Comparison of ENCODE assay signal across 8 mouse cellular contexts in genomic region chr3:145649852-145650202, GRCm38 (mm10). TPM values are rescaled to one million over a fixed set of nuclear protein-coding genes. Genes with fewer than 3 reads are reported as not detected.
DNase-seq lines count a peak whose midpoint lies in the region; ATAC-seq and TF ChIP-seq lines count a peak whose summit lies in the region.

Gene Ccn1, minus strand, starts transcription at chr3:145649981.

- peak within 1 kb of the TSS; percentile 77 for H3K9ac ChIP-seq in forebrain, embryonic 14.5 days (ENCODE audit: low read length)
- peak within 1 kb of the TSS; percentile 95 for H3K9ac ChIP-seq in heart, embryonic 16.5 days (ENCODE audit: low read length)
- H3K9ac ChIP-seq in lung, embryonic 16.5 days (ENCODE audit: low read length) = peak within 1 kb of the TSS; percentile 87

- ATAC-seq in forebrain, embryonic 14.5 days = peak; percentile 75
- ATAC-seq in heart, embryonic 16.5 days (replicated peaks; ENCODE audit: extremely low read depth, insufficient read depth, low FRiP score) = peak; percentile 77
- ATAC-seq in lung, embryonic 16.5 days (ENCODE audit: low read depth) = peak; percentile 73
- ATAC-seq in activated CD4-positive, CD25-positive, alpha-beta regulatory T cell, adult 4 months = no peak

- peak; percentile 5 for TF ChIP-seq POLR2A in spleen, adult 2 months (IDR thresholded peaks at IDR 0.05; ENCODE audit: low read depth, low read length)

- H3K4me3 ChIP-seq in spleen, adult 2 months (ENCODE audit: extremely low read depth, insufficient read depth, insufficient read length) = peak within 1 kb of the TSS; percentile 35; the same call in 1 of the 2 replicates
- H3K4me3 ChIP-seq in forebrain, embryonic 14.5 days (ENCODE audit: low read depth, low read length) = peak within 1 kb of the TSS; percentile 54
- H3K4me3 ChIP-seq in heart, embryonic 16.5 days (ENCODE audit: low read length) = peak within 1 kb of the TSS; percentile 85
- H3K4me3 ChIP-seq in lung, embryonic 16.5 days (ENCODE audit: low read length) = peak within 1 kb of the TSS; percentile 75

- peak within 1 kb of the TSS; percentile 82 for H3K4me2 ChIP-seq in forebrain, embryonic 14.5 days (ENCODE audit: low read length)
- H3K4me2 ChIP-seq in heart, embryonic 16.5 days (ENCODE audit: low read depth, low read length) = peak within 1 kb of the TSS; percentile 93
- peak within 1 kb of the TSS; percentile 87 for H3K4me2 ChIP-seq in lung, embryonic 16.5 days (ENCODE audit: low read depth, low read length)

- peak within 1 kb of the TSS; percentile 56 for H3K27ac ChIP-seq in spleen, adult 2 months (ENCODE audit: insufficient read depth, low read length)
- peak within 1 kb of the TSS; percentile 74 for H3K27ac ChIP-seq in forebrain, embryonic 14.5 days (ENCODE audit: low read depth, low read length)
- H3K27ac ChIP-seq in heart, embryonic 16.5 days (ENCODE audit: low read length) = peak within 1 kb of the TSS; percentile 98
- peak within 1 kb of the TSS; percentile 96 for H3K27ac ChIP-seq in lung, embryonic 16.5 days (ENCODE audit: low read length)

- no peaks in the 10 kb centered on the region for H3K36me3 ChIP-seq in spleen, adult 2 months (ENCODE audit: control insufficient read depth, insufficient read depth, low read length)
- H3K36me3 ChIP-seq in forebrain, embryonic 14.5 days (ENCODE audit: control insufficient read depth, insufficient read depth, low read length) = no peaks in the 10 kb centered on the region
- peaks cover 14% of the 10 kb centered on the region; the same call in 1 of the 2 replicates for H3K36me3 ChIP-seq in heart, embryonic 16.5 days (ENCODE audit: control insufficient read depth, insufficient read depth)
- peaks cover 9% of the 10 kb centered on the region for H3K36me3 ChIP-seq in lung, embryonic 16.5 days (ENCODE audit: control insufficient read depth, insufficient read depth, low read length)

- no peaks in the 10 kb centered on the region; the same call in 1 of the 2 replicates for H3K4me1 ChIP-seq in spleen, adult 2 months (ENCODE audit: control insufficient read depth, insufficient read depth, insufficient read length)
- H3K4me1 ChIP-seq in forebrain, embryonic 14.5 days (ENCODE audit: control insufficient read depth, insufficient read depth, low read length) = peaks cover 40% of the 10 kb centered on the region
- H3K4me1 ChIP-seq in heart, embryonic 16.5 days (ENCODE audit: control insufficient read depth, insufficient read depth, low read length) = peaks cover 51% of the 10 kb centered on the region
- peaks cover 38% of the 10 kb centered on the region for H3K4me1 ChIP-seq in lung, embryonic 16.5 days (replicated peaks; ENCODE audit: control insufficient read depth, insufficient read depth, low read length)

- no peak for DNase-seq in spleen, adult 2 months (ENCODE audit: low read depth in 1 of 2, low spot score in 2 of 2)
- no peak for DNase-seq in spleen, postnatal 10 days (ENCODE audit: low spot score in 2 of 2)
- DNase-seq in forebrain, embryonic 14.5 days (ENCODE audit: low spot score) = peak; percentile 91
- peak; percentile 93 to 95 for DNase-seq in kidney, postnatal 25 days
- peak; percentile 59 for DNase-seq in right cerebral cortex, adult 18-20 months

- H3K9me3 ChIP-seq in forebrain, embryonic 14.5 days (replicated peaks; ENCODE audit: control insufficient read depth, low read length) = no peaks in the 10 kb centered on the region
- H3K9me3 ChIP-seq in heart, embryonic 16.5 days (replicated peaks; ENCODE audit: control insufficient read depth, low read length) = no peaks in the 10 kb centered on the region
- no peaks in the 10 kb centered on the region for H3K9me3 ChIP-seq in lung, embryonic 16.5 days (ENCODE audit: control insufficient read depth, low read length)

- peaks cover 10% of the 10 kb centered on the region; the same call in 1 of the 2 replicates for H3K27me3 ChIP-seq in spleen, adult 2 months (ENCODE audit: control insufficient read depth, insufficient read depth, low read length)
- peaks cover 13% of the 10 kb centered on the region; the same call in 1 of the 2 replicates for H3K27me3 ChIP-seq in forebrain, embryonic 14.5 days (replicated peaks; ENCODE audit: control insufficient read depth, insufficient read depth, low read length)
- no peaks in the 10 kb centered on the region for H3K27me3 ChIP-seq in heart, embryonic 16.5 days (ENCODE audit: control insufficient read depth, insufficient read depth, low read length)
- no peaks in the 10 kb centered on the region for H3K27me3 ChIP-seq in lung, embryonic 16.5 days (ENCODE audit: control insufficient read depth, insufficient read depth, low read depth, low read length)

- TF ChIP-seq CTCF in spleen, adult 2 months (IDR thresholded peaks at IDR 0.05; ENCODE audit: extremely low read depth, insufficient read depth, insufficient read length, insufficient replicate concordance) = no peak

- 2% methylated on average over 27 of the region's 29 CpGs for WGBS in spleen, adult 2 months
- 0% methylated on average over 28 of the region's 29 CpGs for WGBS in forebrain, embryonic 14.5 days
- WGBS in heart, embryonic 16.5 days = 0% methylated on average over 29 of the region's 29 CpGs
- WGBS in lung, embryonic 16.5 days = 1% methylated on average over 23 of the region's 29 CpGs

RNA-seq across cellular contexts. Expression of gene Ccn1, which starts in this region (rescaled TPM):
- polyA plus RNA-seq in spleen, adult 2 months (2012; rRNA removed) = 21.4 and 26.5 TPM in 2 replicates
- 14.6 and 16.4 TPM in 2 replicates for polyA plus RNA-seq in forebrain, embryonic 14.5 days (2014; fragmentation: Nextera tagmentation; extraction: Ambion mirVana)
- 55.4 and 61.1 TPM in 2 replicates for polyA plus RNA-seq in heart, embryonic 16.5 days (2015; fragmentation: Nextera tagmentation; extraction: Ambion mirVana)
- 60.1 and 78.3 TPM in 2 replicates for polyA plus RNA-seq in lung, embryonic 16.5 days (2015; fragmentation: Nextera tagmentation; extraction: Ambion mirVana)
- not detected for polyA plus RNA-seq in activated CD4-positive, CD25-positive, alpha-beta regulatory T cell, adult 4 months (2017; shearing (Covaris generic))

Comparison
In these comparisons a context has a peak if more than half of its experiments do, and no peak if none do; other contexts are left out.
1. RNA of gene Ccn1 (polyA plus RNA-seq): 60.1 to 78.3 TPM in lung, embryonic 16.5 days, 55.4 to 61.1 TPM in heart, embryonic 16.5 days, 21.4 to 26.5 TPM in spleen, adult 2 months and 14.6 to 16.4 TPM in forebrain, embryonic 14.5 days; not detected in activated CD4-positive, CD25-positive, alpha-beta regulatory T cell, adult 4 months; every median in the first group is over 10 times any median in the second.
2. DNase-seq: peak in forebrain, embryonic 14.5 days (single experiment), kidney, postnatal 25 days (2 of 2) and right cerebral cortex, adult 18-20 months (single experiment); none in spleen, adult 2 months (0 of 2) and spleen, postnatal 10 days (0 of 2).
3. H3K4me3 ChIP-seq: peak in every context shown above with its lines; median percentile 85 in heart, embryonic 16.5 days; 75 in lung, embryonic 16.5 days; 54 in forebrain, embryonic 14.5 days; 35 in spleen, adult 2 months.
4. Peak in every context shown above with its lines, with median percentiles within 50 percentile points of each other: H3K27ac ChIP-seq, H3K4me2 ChIP-seq and H3K9ac ChIP-seq.